Mouse (Mus musculus) stomach, postnatal 0 days (tissue): ENCODE data around the gene Fcer1g. TPM values are rescaled to one million over a fixed set of nuclear protein-coding genes. Genes with fewer than 3 reads are reported as not detected.

Experiments
- ATAC-seq: fragments of 200-750 bp; cut with Nextera tagmentation; 2 replicates; pipeline ENCODE4 v1.8.0; 2017; ENCODE audit not compliant: low FRiP score, low TSS enrichment
- DNase-seq: peaks from one replicate; pipeline ENCODE4 v3.0.0-alpha.2; 2016; ENCODE audit warnings: low spot score
- H3K27ac ChIP-seq: fragments of 300-500 bp; sonication (generic); replicated peaks from 2 replicates; pipeline ENCODE4 v1.5.1; 2014; ENCODE audit warnings: mild to moderate bottlenecking, control low read depth
- H3K27me3 ChIP-seq: fragments of 300-500 bp; sonication (generic); 2 replicates; pipeline ENCODE4 v1.6.1; 2014; ENCODE audit warnings: low read length; ENCODE audit not compliant: control insufficient read depth, insufficient read depth
- H3K36me3 ChIP-seq: fragments of 300-500 bp; sonication (generic); 2 replicates; pipeline ENCODE4 v1.6.1; 2014; ENCODE audit warnings: low read length, mixed read lengths; ENCODE audit not compliant: control insufficient read depth, insufficient read depth
- H3K4me1 ChIP-seq: fragments of 300-500 bp; sonication (generic); replicated peaks from 2 replicates; pipeline ENCODE4 v1.6.1; 2014; ENCODE audit warnings: antibody characterized with exemption; ENCODE audit not compliant: control insufficient read depth, insufficient read depth
- H3K4me2 ChIP-seq: fragments of 300-500 bp; sonication (generic); replicated peaks from 2 replicates; pipeline ENCODE4 v1.6.1; 2014; ENCODE audit warnings: low read depth, mild to moderate bottlenecking, control low read depth, moderate library complexity
- H3K4me3 ChIP-seq: fragments of 300-500 bp; sonication (generic); 2 replicates; pipeline ENCODE4 v1.5.1; 2014; ENCODE audit warnings: low read depth, low read length, control low read depth
- H3K9ac ChIP-seq: fragments of 300-500 bp; sonication (generic); 2 replicates; pipeline ENCODE4 v1.6.1; 2014; ENCODE audit warnings: mild to moderate bottlenecking, low read length, control low read depth, mixed read lengths
- H3K9me3 ChIP-seq: fragments of 300-500 bp; sonication (generic); 2 replicates; pipeline ENCODE4 v1.6.1; 2016; ENCODE audit warnings: low read length; ENCODE audit not compliant: control insufficient read depth
- CTCF ChIP-seq: IDR thresholded peaks from 2 replicates; pipeline ENCODE4 v1.5.1; 2016; ENCODE audit warnings: antibody characterized with exemption, low read depth, mild to moderate bottlenecking, moderate library complexity
- EP300 ChIP-seq: optimal IDR thresholded peaks from 2 replicates; pipeline ENCODE3; 2016; ENCODE audit warnings: antibody characterized with exemption
- WGBS: fragments of 180-500 bp; shearing (Covaris S2); extraction: QIAGEN DNeasy Blood & Tissue Kit; methylation state at CpG from one replicate; pipeline ENCODE4 v1.1.7; 2014; 5-methylcytosine and 5-hydroxymethylcytosine counted together
- polyA plus RNA-seq: library from polyadenylated mRNA; unstranded; fragments of >200 nt; fragmentation: Nextera tagmentation; extraction: Ambion mirVana; gene quantifications from 2 replicates; pipeline ENCODE4 v1.2.1, GENCODE M21; 2015

The Fcer1g gene
- polyA plus RNA-seq, 1 experiment from 2014 or later, result 59.4 TPM

- Histone ChIP-seq H3K4me2 (peak overlapping the region; percentile 81), H3K4me3 (peak overlapping the region; percentile 67), H3K9me3 (no peaks in the 10 kb centered on the region), H3K36me3 (peaks cover 7% of the 10 kb centered on the region; the same call in 1 of the 2 replicates), H3K27me3 (no peaks in the 10 kb centered on the region), H3K4me1 (peaks cover 4% of the 10 kb centered on the region), H3K27ac (no peak overlapping the region; the same call in 1 of the 2 replicates), H3K9ac (peak overlapping the region; percentile 56)
- DNase-seq (no peak), ATAC-seq (no peak)
- TF ChIP-seq CTCF, result no peak
- no peak for TF ChIP-seq EP300
- WGBS, result 4% methylated on average over 22 of the region's 22 CpGs
Measured at GRCm38 (mm10) chr1:171221281-171222193, 12.6 kb downstream of the Fcer1g start.

- 0 out of 2 replicates have a peak overlapping the region, but pooled peaks have one; percentile 13 for H3K4me3 ChIP-seq
- ATAC-seq (peak; percentile 22), DNase-seq (peak; percentile 87)
- 6% methylated on average over 10 of the region's 10 CpGs for WGBS
- peaks cover 4% of the 10 kb centered on the region for H3K4me1 ChIP-seq
- no peak for TF ChIP-seq EP300
- peak; percentile 95 for TF ChIP-seq CTCF
- H3K9me3 ChIP-seq, result no peaks in the 10 kb centered on the region
- H3K27me3 ChIP-seq, result no peaks in the 10 kb centered on the region
- H3K36me3 ChIP-seq, result peaks cover 7% of the 10 kb centered on the region; the same call in 1 of the 2 replicates
- H3K4me2 ChIP-seq, result peak overlapping the region; percentile 81
- H3K9ac ChIP-seq, result no peak overlapping the region
- H3K27ac ChIP-seq, result no peak overlapping the region
Measured at GRCm38 (mm10) chr1:171220871-171221270, 13.3 kb downstream of the Fcer1g start.

GRCm38 (mm10) chr1:171216241-171216955, 17.8 kb downstream of the Fcer1g start:
- Histone ChIP-seq H3K27ac (no peak overlapping the region), H3K4me1 (no peaks in the 10 kb centered on the region; the same call in none of the 2 replicates), H3K4me3 (no peak overlapping the region), H3K36me3 (peaks cover 7% of the 10 kb centered on the region; the same call in 1 of the 2 replicates), H3K27me3 (no peaks in the 10 kb centered on the region), H3K4me2 (no peak overlapping the region), H3K9ac (no peak overlapping the region), H3K9me3 (no peaks in the 10 kb centered on the region)
- DNase-seq (no peak), ATAC-seq (no peak)
- WGBS, result 80% methylated on average over 18 of the region's 18 CpGs
- TF ChIP-seq CTCF, result no peak
- TF ChIP-seq EP300, result no peak

- Histone ChIP-seq H3K4me1 (no peaks in the 10 kb centered on the region), H3K27me3 (no peaks in the 10 kb centered on the region), H3K9ac (no peak within 1 kb of the TSS), H3K4me2 (no peak within 1 kb of the TSS), H3K4me3 (no peak within 1 kb of the TSS), H3K9me3 (no peaks in the 10 kb centered on the region), H3K36me3 (0 out of 2 replicates have a peak, but pooled peaks cover 3% of the 10 kb centered on the region), H3K27ac (no peak within 1 kb of the TSS)
- WGBS, result 63% methylated on average over 10 of the region's 10 CpGs
- ATAC-seq (peak; percentile 76; the same call in 1 of the 2 replicates), DNase-seq (peak; percentile 37)
- TF ChIP-seq CTCF, result no peak
- no peak for TF ChIP-seq EP300
Measured at GRCm38 (mm10) chr1:171213801-171214496, 20.2 kb downstream of the Fcer1g start, which contains the start of gene Nr1i3. Gene Nr1i3 (plus strand): TSS chr1:171213970.

GRCm38 (mm10) chr1:171212854-171213253, 21.3 kb downstream of the Fcer1g start:
- H3K4me3 ChIP-seq, result no peak overlapping the region
- H3K27me3 ChIP-seq, result no peaks in the 10 kb centered on the region
- 46% methylated on average over 3 of the region's 3 CpGs for WGBS
- TF ChIP-seq EP300 (no peak), CTCF (no peak)
- H3K27ac ChIP-seq, result no peak overlapping the region
- no peaks in the 10 kb centered on the region for H3K36me3 ChIP-seq
- H3K9me3 ChIP-seq, result no peaks in the 10 kb centered on the region
- no peak for ATAC-seq
- no peak overlapping the region for H3K9ac ChIP-seq
- H3K4me2 ChIP-seq, result no peak overlapping the region
- no peak for DNase-seq
- no peaks in the 10 kb centered on the region for H3K4me1 ChIP-seq
